Mouse (Mus musculus): ENCODE data around the gene Olfr732. TPM values are rescaled to one million over a fixed set of nuclear protein-coding genes. Genes with fewer than 3 reads are reported as not detected.

Gene Olfr732
- total RNA-seq (2021): not detected

GRCm38 (mm10) chr14:50284106-50284505 lies at the start of gene Olfr732:
Olfr732 (minus strand) TSS chr14:50284206.
- no peak for DNase-seq

DNA sequence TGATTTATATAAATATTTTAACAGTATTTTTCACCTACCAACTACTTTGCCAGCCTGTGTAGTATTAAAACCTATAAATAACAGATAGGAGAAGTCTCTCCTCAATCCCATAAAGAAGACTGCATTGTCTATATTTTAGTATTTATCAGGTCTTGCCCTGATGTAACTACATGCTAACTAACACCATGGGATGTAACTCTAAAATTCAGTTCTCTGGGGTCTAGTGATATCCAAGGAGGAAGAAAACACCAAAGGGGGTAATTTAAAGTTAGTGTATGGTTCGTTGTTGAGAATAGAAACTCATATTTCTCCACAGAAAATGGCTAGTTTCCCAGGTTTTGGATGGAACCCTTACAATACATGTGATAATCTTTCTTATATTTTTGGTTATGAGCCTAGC lies 42.7 kb upstream of the Olfr732 start, which contains the start of gene Olfr734:
Olfr734 (minus strand) TSS at position 101 of the 400 bp plus-strand sequence.
- no peak for DNase-seq

- DNase-seq: no peak
Measured at GRCm38 (mm10) chr14:50301422-50301821, 17.4 kb upstream of the Olfr732 start, which contains the start of gene Olfr733. Olfr733 (minus strand) TSS chr14:50301522.

DNA sequence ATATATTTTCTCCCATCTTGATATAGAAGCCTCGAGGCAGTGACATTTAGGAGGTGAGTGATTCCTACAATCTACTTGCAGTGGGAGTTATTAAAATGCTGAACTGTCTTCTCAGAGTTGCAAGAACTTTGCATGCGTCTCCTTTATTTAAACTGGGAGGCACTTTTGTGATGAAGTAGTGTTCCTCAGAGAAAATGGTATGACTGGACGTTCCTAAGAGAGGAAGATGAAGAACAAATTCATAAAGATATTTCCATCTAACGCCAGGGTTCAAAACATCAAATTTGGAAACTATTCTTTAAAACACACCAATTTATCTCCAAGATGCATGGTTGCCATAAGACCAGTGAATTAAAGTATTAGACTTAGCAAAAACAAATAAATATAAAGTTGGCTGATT lies 42.2 kb downstream of the Olfr732 start, which contains the start of gene Olfr731:
Olfr731 (minus strand) TSS at position 101 of the 400 bp plus-strand sequence.
- DNase-seq: no peak

Other genes with a start within 250 kb of the Olfr732 start
- gene Olfr725, start 243.8 kb downstream of the Olfr732 start, total RNA-seq (2021): not detected
- gene Olfr726, start 193.3 kb downstream of the Olfr732 start, total RNA-seq (2021): not detected
- not detected for gene Olfr727, start 161.0 kb downstream of the Olfr732 start, total RNA-seq (2021)
- gene Olfr728, start 141.5 kb downstream of the Olfr732 start, total RNA-seq (2021): not detected
- gene Olfr729, start 131.3 kb downstream of the Olfr732 start, total RNA-seq (2021): not detected
- gene Olfr730, start 96.0 kb downstream of the Olfr732 start, total RNA-seq (2021): not detected
- gene Olfr731, start 42.3 kb downstream of the Olfr732 start, total RNA-seq (2021): not detected
- gene Olfr733, start 17.3 kb upstream of the Olfr732 start, total RNA-seq (2021): not detected
- not detected for gene Olfr734, start 42.6 kb upstream of the Olfr732 start, total RNA-seq (2021)
- gene Olfr735, start 64.7 kb upstream of the Olfr732 start, total RNA-seq (2021): not detected
- gene Tlr11, start 73.7 kb upstream of the Olfr732 start, total RNA-seq (2021): not detected
- not detected for gene Olfr736, start 97.0 kb upstream of the Olfr732 start, total RNA-seq (2021)
- gene Olfr738, start 123.4 kb upstream of the Olfr732 start, total RNA-seq (2021): not detected
- not detected for gene Olfr739, start 134.4 kb upstream of the Olfr732 start, total RNA-seq (2021)
- gene Olfr740, start 161.3 kb upstream of the Olfr732 start, total RNA-seq (2021): not detected
- gene Olfr741, start 188.5 kb upstream of the Olfr732 start, total RNA-seq (2021): not detected
- gene Olfr742, start 219.4 kb upstream of the Olfr732 start, total RNA-seq (2021): not detected
- not detected for gene Olfr743, start 237.6 kb upstream of the Olfr732 start, total RNA-seq (2021)